Mouse (Mus musculus) megakaryocyte, embryonic 14.5 days (primary cell): ENCODE results near the gene Lancl2. TPM values are rescaled to one million over a fixed set of nuclear protein-coding genes. Genes with fewer than 3 reads are reported as not detected.

Experiments used
- H3K27me3 ChIP-seq: replicated peaks from 2 replicates; pipeline ENCODE3; 2012; ENCODE audit warnings: inconsistent platforms
- H3K36me3 ChIP-seq: replicated peaks from 2 replicates; pipeline ENCODE3; 2012; ENCODE audit warnings: low read length, inconsistent platforms, mixed read lengths
- H3K4me1 ChIP-seq: 2 replicates; pipeline ENCODE4 v1.6.1; 2012; ENCODE audit warnings: inconsistent platforms
- H3K4me3 ChIP-seq: replicated peaks from 2 replicates; pipeline ENCODE3; 2012; ENCODE audit warnings: moderate library complexity, mild to moderate bottlenecking, inconsistent platforms
- H3K9me3 ChIP-seq: 2 replicates; pipeline ENCODE4 v1.6.1; 2012; ENCODE audit warnings: inconsistent platforms
- FLI1 ChIP-seq: IDR thresholded peaks from 2 replicates; pipeline ENCODE4 v1.6.1; 2012; ENCODE audit warnings: low read length, inconsistent platforms, mixed read lengths
- GATA1 ChIP-seq: IDR thresholded peaks from 3 replicates; pipeline ENCODE4 v1.6.1; 2012; ENCODE audit warnings: mixed read lengths, low read length, inconsistent platforms, borderline replicate concordance
- polyA plus RNA-seq: library from polyadenylated mRNA; stranded (reverse); fragments of >175 nt; gene quantifications from 2 replicates; pipeline ENCODE4 v1.2.3, GENCODE M21; 2012; ENCODE audit warnings: low replicate concordance; ENCODE audit not compliant: insufficient read depth

Gene Lancl2
- polyA plus RNA-seq, 1 experiment = 7.6 TPM

- Histone ChIP-seq H3K9me3 (no peaks in the 10 kb centered on the region), H3K4me1 (peaks cover 10% of the 10 kb centered on the region), H3K4me3 (no peak overlapping the region), H3K27me3 (no peaks in the 10 kb centered on the region), H3K36me3 (peaks cover 27% of the 10 kb centered on the region)
- TF ChIP-seq GATA1 (no peak), FLI1 (no peak)
Measured at GRCm38 (mm10) chr6:57721347-57721746, 19.0 kb downstream of the Lancl2 start.

- Histone ChIP-seq H3K27me3 (no peaks in the 10 kb centered on the region), H3K9me3 (no peaks in the 10 kb centered on the region), H3K36me3 (peaks cover 18% of the 10 kb centered on the region), H3K4me3 (no peak overlapping the region), H3K4me1 (peaks cover 44% of the 10 kb centered on the region)
- TF ChIP-seq FLI1 = no peak
- TF ChIP-seq GATA1 = no peak
Measured at GRCm38 (mm10) chr6:57742749-57743148, 40.4 kb downstream of the Lancl2 start.

DNA sequence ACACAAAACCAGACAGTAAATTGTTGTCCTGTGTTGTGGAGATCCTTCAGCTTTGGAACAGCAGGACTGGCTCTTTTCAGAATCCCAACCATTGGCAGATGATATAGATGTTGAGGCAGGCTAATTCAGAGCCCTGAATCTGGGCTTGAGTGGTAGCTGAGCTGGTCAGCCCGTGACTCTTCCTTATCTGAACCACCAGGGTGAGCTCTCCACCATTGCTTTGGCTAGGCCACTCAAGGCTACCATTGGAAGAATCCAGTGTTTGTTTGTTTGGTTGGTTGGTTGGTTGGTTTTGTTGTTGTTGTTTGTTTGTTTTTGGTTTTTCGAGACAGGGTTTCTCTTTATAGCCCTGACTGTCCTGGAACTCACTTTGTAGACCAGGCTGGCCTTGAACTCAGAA, 41.0 kb downstream of the Lancl2 start:
- H3K9me3 ChIP-seq = peaks cover 3% of the 10 kb centered on the region; the same call in 1 of the 2 replicates
- no peak overlapping the region for H3K4me3 ChIP-seq
- peaks cover 44% of the 10 kb centered on the region for H3K4me1 ChIP-seq
- H3K27me3 ChIP-seq = no peaks in the 10 kb centered on the region
- H3K36me3 ChIP-seq = peaks cover 19% of the 10 kb centered on the region
- TF ChIP-seq FLI1 (no peak), GATA1 (no peak)

DNA sequence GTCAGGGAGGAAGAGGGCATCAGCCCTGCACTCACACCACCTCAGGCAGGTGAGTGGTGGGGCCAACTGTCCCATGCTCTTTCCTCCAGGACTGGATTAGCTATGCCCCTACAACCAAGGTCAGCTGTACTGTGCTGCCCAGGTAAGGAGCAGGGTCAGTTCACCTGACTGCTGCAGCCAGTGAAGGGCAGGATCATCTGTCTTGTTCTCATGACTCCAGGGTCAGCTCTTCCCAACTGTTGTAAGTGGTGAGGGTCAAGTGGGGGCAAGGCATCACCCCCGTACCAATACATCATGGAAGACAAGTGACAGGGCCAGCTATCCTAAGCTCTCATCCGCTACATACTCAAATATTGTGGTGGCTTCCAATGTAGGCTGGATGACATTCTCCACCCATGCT, 41.8 kb downstream of the Lancl2 start:
- TF ChIP-seq FLI1 (no peak), GATA1 (no peak)
- H3K4me3 ChIP-seq = peak overlapping the region; percentile 67
- H3K36me3 ChIP-seq = peaks cover 25% of the 10 kb centered on the region

DNA sequence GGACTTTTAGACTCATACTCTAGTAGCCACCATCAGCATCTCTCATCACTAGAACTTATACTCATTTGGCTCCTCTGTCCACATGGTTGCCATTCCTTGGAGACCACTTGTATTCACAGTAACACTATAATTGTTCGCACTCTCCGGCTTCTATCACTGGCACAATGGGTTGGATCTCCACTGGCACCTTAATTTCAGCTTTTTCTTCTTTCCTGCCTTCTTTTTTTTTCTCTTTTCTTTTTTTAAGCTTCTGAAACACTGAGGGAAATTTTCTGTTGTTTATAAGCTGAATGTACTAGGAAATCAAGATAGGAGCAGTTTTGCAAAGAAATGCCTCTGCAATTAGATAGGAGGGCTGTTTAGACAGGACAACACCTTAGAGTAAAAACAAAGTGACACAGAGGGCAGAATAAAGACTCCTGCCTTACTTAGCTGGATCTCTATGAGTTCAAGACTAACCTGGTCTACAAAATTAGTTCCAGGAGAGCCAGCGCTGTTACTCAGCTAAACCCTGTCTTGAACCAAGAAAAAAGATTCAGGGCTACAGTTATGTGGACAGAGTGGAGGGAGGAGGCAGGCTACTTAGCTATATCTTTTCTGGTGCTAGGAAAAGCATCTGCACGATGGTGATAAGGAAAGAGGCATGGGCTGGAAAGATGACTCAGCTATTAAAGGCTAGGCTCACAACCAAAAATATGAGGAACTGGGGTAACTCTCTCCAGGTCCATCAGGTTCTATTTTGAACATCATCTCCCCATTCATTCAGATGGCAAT, 42.8 kb downstream of the Lancl2 start:
- peaks cover 24% of the 10 kb centered on the region for H3K36me3 ChIP-seq
- peaks cover 56% of the 10 kb centered on the region for H3K4me1 ChIP-seq
- H3K4me3 ChIP-seq = peak overlapping the region; percentile 17
- TF ChIP-seq FLI1 = no peak
- TF ChIP-seq GATA1 = no peak; the same call in 2 of the 3 replicates
- H3K27me3 ChIP-seq = no peaks in the 10 kb centered on the region
- H3K9me3 ChIP-seq = peaks cover 5% of the 10 kb centered on the region; the same call in 1 of the 2 replicates

More for the DNA sequence above, 41.8 kb downstream of the Lancl2 start:
- no peaks in the 10 kb centered on the region for H3K27me3 ChIP-seq
- peaks cover 5% of the 10 kb centered on the region; the same call in 1 of the 2 replicates for H3K9me3 ChIP-seq
- peaks cover 47% of the 10 kb centered on the region for H3K4me1 ChIP-seq

GRCm38 (mm10) chr6:57745748-57746129, 43.4 kb downstream of the Lancl2 start:
- no peaks in the 10 kb centered on the region for H3K27me3 ChIP-seq
- peaks cover 5% of the 10 kb centered on the region; the same call in 1 of the 2 replicates for H3K9me3 ChIP-seq
- peak overlapping the region; percentile 17 for H3K4me3 ChIP-seq
- H3K36me3 ChIP-seq = peaks cover 26% of the 10 kb centered on the region
- peaks cover 59% of the 10 kb centered on the region for H3K4me1 ChIP-seq
- TF ChIP-seq GATA1 = no peak

- Histone ChIP-seq H3K9me3 (no peaks in the 10 kb centered on the region), H3K27me3 (no peaks in the 10 kb centered on the region), H3K4me1 (peaks cover 71% of the 10 kb centered on the region), H3K36me3 (peaks cover 87% of the 10 kb centered on the region), H3K4me3 (peak overlapping the region; percentile 38)
- TF ChIP-seq GATA1 (no peak), FLI1 (no peak)
Measured at GRCm38 (mm10) chr6:57753962-57754759, 51.8 kb downstream of the Lancl2 start.

DNA sequence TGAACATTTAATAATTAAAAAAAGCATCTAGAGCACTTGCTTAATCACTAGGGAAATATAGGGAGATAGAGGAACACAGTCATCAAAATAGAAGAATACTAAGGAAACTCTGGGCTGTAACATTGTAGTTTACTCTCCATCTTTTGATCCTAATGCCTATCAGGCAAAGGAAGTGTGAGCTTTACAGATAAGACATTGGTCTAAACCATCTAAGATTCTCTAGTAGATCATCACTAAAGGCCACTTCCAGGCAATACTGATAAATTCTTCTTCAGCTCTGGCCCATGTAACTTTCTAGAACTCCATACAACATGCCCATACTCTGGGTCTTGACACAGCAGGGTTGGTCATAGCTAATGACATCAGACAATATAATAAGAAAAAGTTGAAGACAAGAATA, 60.7 kb downstream of the Lancl2 start:
- peaks cover 86% of the 10 kb centered on the region for H3K36me3 ChIP-seq
- peaks cover 67% of the 10 kb centered on the region for H3K4me1 ChIP-seq
- no peak for TF ChIP-seq GATA1
- TF ChIP-seq FLI1 = no peak

DNA sequence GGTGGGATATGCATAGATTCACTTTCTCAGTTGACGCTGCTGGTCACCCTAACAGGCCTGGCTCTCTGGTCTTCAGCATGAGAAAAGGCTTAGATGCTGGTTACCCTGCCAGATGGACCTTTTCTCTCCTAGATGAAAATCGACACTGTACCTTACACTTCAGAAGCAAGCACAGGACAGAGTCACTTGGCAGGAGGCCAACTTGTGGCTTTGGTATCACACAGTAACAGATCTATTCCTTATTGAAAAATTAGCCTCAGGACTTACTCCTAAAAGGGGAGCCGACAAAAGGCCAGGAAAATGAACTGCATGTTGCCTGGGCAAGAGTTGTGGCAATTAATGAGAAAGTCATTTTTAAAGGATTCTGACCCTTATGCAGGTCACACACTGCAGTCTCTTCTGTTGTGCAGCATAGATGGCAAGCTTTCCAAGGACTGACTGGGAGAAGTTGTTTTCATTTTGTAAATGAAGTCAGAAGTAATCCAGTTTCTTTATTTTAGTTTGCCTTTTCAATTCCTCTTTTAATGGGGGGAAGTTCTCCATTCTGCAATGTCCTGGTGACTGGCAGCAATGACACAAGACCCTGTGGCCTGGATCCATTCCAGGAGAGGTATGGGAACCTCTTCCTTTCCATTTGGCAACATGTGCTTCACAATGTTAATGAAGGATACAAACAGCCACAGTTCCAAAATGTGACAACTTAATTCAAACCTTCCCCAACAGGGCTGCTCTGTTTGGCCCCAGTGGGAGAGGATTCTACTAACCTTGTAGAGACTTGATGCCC, 62.9 kb downstream of the Lancl2 start:
- H3K9me3 ChIP-seq = no peaks in the 10 kb centered on the region
- H3K4me3 ChIP-seq = no peak overlapping the region
- no peak for TF ChIP-seq FLI1

More for the DNA sequence above, 60.7 kb downstream of the Lancl2 start:
- no peaks in the 10 kb centered on the region for H3K9me3 ChIP-seq
- H3K27me3 ChIP-seq = no peaks in the 10 kb centered on the region
- H3K4me3 ChIP-seq = no peak overlapping the region

GRCm38 (mm10) chr6:57766287-57766686, 63.9 kb downstream of the Lancl2 start:
- Histone ChIP-seq H3K4me3 (no peak overlapping the region), H3K4me1 (peaks cover 88% of the 10 kb centered on the region), H3K9me3 (no peaks in the 10 kb centered on the region), H3K36me3 (peaks cover 85% of the 10 kb centered on the region), H3K27me3 (no peaks in the 10 kb centered on the region)
- TF ChIP-seq FLI1 = no peak
- TF ChIP-seq GATA1 = no peak

More for the DNA sequence above, 62.9 kb downstream of the Lancl2 start:
- peaks cover 83% of the 10 kb centered on the region for H3K4me1 ChIP-seq
- H3K36me3 ChIP-seq = peaks cover 85% of the 10 kb centered on the region
- no peaks in the 10 kb centered on the region for H3K27me3 ChIP-seq
